Mouse (Mus musculus) kidney, embryonic 15.5 days (tissue): ENCODE results near the gene Gzmc. TPM values are rescaled to one million over a fixed set of nuclear protein-coding genes. Genes with fewer than 3 reads are reported as not detected.
"Not testable (repeated sequence)": the region's sequence is repeated elsewhere in the genome, so short reads cannot be mapped to it uniquely, and the experiment has no call there.

Experiments
- ATAC-seq: fragments of 200-750 bp; cut with Nextera tagmentation; replicated peaks from 2 replicates; pipeline ENCODE4 v1.8.0; 2017; ENCODE audit warnings: moderate TSS enrichment; ENCODE audit not compliant: low FRiP score
- H3K27ac ChIP-seq: fragments of 300-500 bp; sonication (generic); 2 replicates; pipeline ENCODE4 v1.5.1; 2015; ENCODE audit warnings: mild to moderate bottlenecking, inconsistent platforms
- H3K27me3 ChIP-seq: fragments of 300-500 bp; sonication (generic); 2 replicates; pipeline ENCODE4 v1.6.1; 2015; ENCODE audit warnings: inconsistent platforms
- H3K36me3 ChIP-seq: fragments of 300-500 bp; sonication (generic); 2 replicates; pipeline ENCODE4 v1.6.1; 2015; ENCODE audit warnings: inconsistent platforms
- H3K4me1 ChIP-seq: fragments of 300-500 bp; sonication (generic); 2 replicates; pipeline ENCODE4 v1.6.1; 2015; ENCODE audit warnings: inconsistent platforms
- H3K4me2 ChIP-seq: fragments of 300-500 bp; sonication (generic); 2 replicates; pipeline ENCODE4 v1.6.1; 2015; ENCODE audit warnings: moderate library complexity, mild to moderate bottlenecking, inconsistent platforms
- H3K4me3 ChIP-seq: fragments of 300-500 bp; sonication (generic); replicated peaks from 2 replicates; pipeline ENCODE4 v1.5.1; 2015; ENCODE audit warnings: mild to moderate bottlenecking, inconsistent platforms
- H3K9ac ChIP-seq: fragments of 300-500 bp; sonication (generic); 2 replicates; pipeline ENCODE4 v1.6.1; 2015; ENCODE audit warnings: mild to moderate bottlenecking, inconsistent platforms
- H3K9me3 ChIP-seq: fragments of 300-500 bp; sonication (generic); replicated peaks from 2 replicates; pipeline ENCODE4 v1.6.1; 2016; ENCODE audit warnings: inconsistent platforms
- WGBS: fragments of 180-500 bp; shearing (Covaris S2); methylation state at CpG from one replicate; pipeline ENCODE4 v1.1.7; 2015; ENCODE audit warnings: mixed read lengths; 5-methylcytosine and 5-hydroxymethylcytosine counted together
- polyA plus RNA-seq: library from polyadenylated mRNA; unstranded; fragments of >200 nt; fragmentation: Nextera tagmentation; extraction: Ambion mirVana; gene quantifications from 2 replicates; pipeline ENCODE4 v1.2.1, GENCODE M21; 2015

The Gzmc gene
- polyA plus RNA-seq = not detected in 2 replicates

- no peak for ATAC-seq
- no peaks in the 10 kb centered on the region for H3K36me3 ChIP-seq
- no peak within 1 kb of the TSS for H3K27ac ChIP-seq
- WGBS = 66% methylated on average over 2 of the region's 2 CpGs
- no peak within 1 kb of the TSS for H3K4me2 ChIP-seq
- H3K4me3 ChIP-seq = no peak within 1 kb of the TSS
- H3K27me3 ChIP-seq = no peaks in the 10 kb centered on the region
- H3K4me1 ChIP-seq = no peaks in the 10 kb centered on the region
- H3K9me3 ChIP-seq = no peaks in the 10 kb centered on the region
- no peak within 1 kb of the TSS for H3K9ac ChIP-seq
These were observed at the start of gene Gzmc for GRCm38 (mm10) chr14:56234556-56234955. TSS of gene Gzmc (minus strand) at chr14:56234656.

- WGBS = 90% methylated on average over 1 of the region's 1 CpGs
- Histone ChIP-seq H3K27ac (no peak overlapping the region), H3K36me3 (no peaks in the 10 kb centered on the region), H3K9ac (no peak overlapping the region), H3K4me2 (no peak overlapping the region), H3K9me3 (no peaks in the 10 kb centered on the region), H3K27me3 (no peaks in the 10 kb centered on the region), H3K4me1 (no peaks in the 10 kb centered on the region), H3K4me3 (no peak overlapping the region)
- ATAC-seq = no peak
These were observed 49.4 kb upstream of the Gzmc start for GRCm38 (mm10) chr14:56283816-56284215.

- Histone ChIP-seq H3K27ac (no peak overlapping the region), H3K4me3 (no peak overlapping the region), H3K36me3 (no peaks in the 10 kb centered on the region), H3K9ac (no peak overlapping the region), H3K9me3 (no peaks in the 10 kb centered on the region), H3K4me1 (no peaks in the 10 kb centered on the region), H3K4me2 (no peak overlapping the region), H3K27me3 (no peaks in the 10 kb centered on the region)
- ATAC-seq = no peak
- 56% methylated on average over 5 of the region's 5 CpGs for WGBS
These were observed 46.6 kb upstream of the Gzmc start for GRCm38 (mm10) chr14:56281090-56281489.

GRCm38 (mm10) chr14:56278691-56279090 is 44.2 kb upstream of the Gzmc start:
- H3K4me1 ChIP-seq, ATAC-seq: not testable (repeated sequence)
- 37% methylated on average over 7 of the region's 7 CpGs for WGBS

GRCm38 (mm10) chr14:56276096-56276495 is 41.6 kb upstream of the Gzmc start:
- H3K27ac ChIP-seq, H3K4me1 ChIP-seq, H3K4me2 ChIP-seq, H3K9me3 ChIP-seq, ATAC-seq, H3K36me3 ChIP-seq, H3K27me3 ChIP-seq, H3K9ac ChIP-seq, H3K4me3 ChIP-seq: not testable (repeated sequence)
- 82% methylated on average over 7 of the region's 7 CpGs for WGBS

More at GRCm38 (mm10) chr14:56278691-56279090, 44.2 kb upstream of the Gzmc start:
- H3K4me2 ChIP-seq, H3K4me3 ChIP-seq, H3K27me3 ChIP-seq, H3K27ac ChIP-seq, H3K9me3 ChIP-seq, H3K36me3 ChIP-seq, H3K9ac ChIP-seq: not testable (repeated sequence)

- Histone ChIP-seq H3K4me2 (no peak overlapping the region), H3K36me3 (no peaks in the 10 kb centered on the region), H3K9me3 (no peaks in the 10 kb centered on the region), H3K4me1 (no peaks in the 10 kb centered on the region), H3K27me3 (no peaks in the 10 kb centered on the region), H3K27ac (no peak overlapping the region), H3K4me3 (no peak overlapping the region), H3K9ac (no peak overlapping the region)
- no peak for ATAC-seq
- 92% methylated on average over 1 of the region's 1 CpGs for WGBS
These were observed 31.7 kb upstream of the Gzmc start for GRCm38 (mm10) chr14:56266109-56266508.

- H3K4me2 ChIP-seq = no peak within 1 kb of the TSS
- no peak within 1 kb of the TSS for H3K4me3 ChIP-seq
- H3K36me3 ChIP-seq = no peaks in the 10 kb centered on the region
- H3K27me3 ChIP-seq = no peaks in the 10 kb centered on the region
- no peak within 1 kb of the TSS for H3K27ac ChIP-seq
- no peak for ATAC-seq
- WGBS = 77% methylated on average over 5 of the region's 5 CpGs
- H3K9me3 ChIP-seq = no peaks in the 10 kb centered on the region
- H3K4me1 ChIP-seq = no peaks in the 10 kb centered on the region
- no peak within 1 kb of the TSS for H3K9ac ChIP-seq
These were observed 27.7 kb upstream of the Gzmc start, which contains the start of gene Gzmb for GRCm38 (mm10) chr14:56262153-56262552. TSS of gene Gzmb (minus strand) at chr14:56262260.

GRCm38 (mm10) chr14:56240409-56240808 is 6.0 kb upstream of the Gzmc start:
- no peaks in the 10 kb centered on the region for H3K4me1 ChIP-seq
- no peak overlapping the region for H3K27ac ChIP-seq
- H3K4me3 ChIP-seq = no peak overlapping the region
- H3K9me3 ChIP-seq = no peaks in the 10 kb centered on the region
- no peak overlapping the region for H3K4me2 ChIP-seq
- ATAC-seq = no peak
- no peak overlapping the region for H3K9ac ChIP-seq
- H3K27me3 ChIP-seq = no peaks in the 10 kb centered on the region
- H3K36me3 ChIP-seq = no peaks in the 10 kb centered on the region

- Histone ChIP-seq H3K36me3 (no peaks in the 10 kb centered on the region), H3K4me2 (no peak within 1 kb of the TSS), H3K4me3 (no peak within 1 kb of the TSS), H3K9ac (no peak within 1 kb of the TSS), H3K27me3 (no peaks in the 10 kb centered on the region), H3K9me3 (no peaks in the 10 kb centered on the region), H3K27ac (no peak within 1 kb of the TSS), H3K4me1 (no peaks in the 10 kb centered on the region)
- 91% methylated on average over 4 of the region's 4 CpGs for WGBS
- no peak for ATAC-seq
These were observed 23.1 kb downstream of the Gzmc start, which contains the start of gene Gzmf for GRCm38 (mm10) chr14:56211317-56211716. TSS of gene Gzmf (minus strand) at chr14:56211417.

- no peaks in the 10 kb centered on the region for H3K27me3 ChIP-seq
- H3K9me3 ChIP-seq = no peaks in the 10 kb centered on the region
- no peaks in the 10 kb centered on the region for H3K36me3 ChIP-seq
- WGBS = 81% methylated on average over 1 of the region's 1 CpGs
- no peak overlapping the region for H3K27ac ChIP-seq
- no peak overlapping the region for H3K4me2 ChIP-seq
- H3K4me1 ChIP-seq = no peaks in the 10 kb centered on the region
- H3K4me3 ChIP-seq = no peak overlapping the region
- H3K9ac ChIP-seq = no peak overlapping the region
- ATAC-seq = no peak
These were observed 28.8 kb downstream of the Gzmc start for GRCm38 (mm10) chr14:56205613-56206012.

- WGBS = 36% methylated on average over 5 of the region's 5 CpGs
- not testable (repeated sequence) for H3K27me3 ChIP-seq, H3K9ac ChIP-seq, H3K4me2 ChIP-seq, ATAC-seq, H3K4me3 ChIP-seq, H3K4me1 ChIP-seq, H3K36me3 ChIP-seq, H3K9me3 ChIP-seq, H3K27ac ChIP-seq
These were observed 29.4 kb downstream of the Gzmc start for GRCm38 (mm10) chr14:56205021-56205420.

- 14% methylated on average over 2 of the region's 2 CpGs for WGBS
- Histone ChIP-seq H3K4me3 (no peak overlapping the region), H3K36me3 (no peaks in the 10 kb centered on the region), H3K9ac (no peak overlapping the region), H3K27ac (no peak overlapping the region), H3K9me3 (no peaks in the 10 kb centered on the region), H3K4me1 (no peaks in the 10 kb centered on the region), H3K27me3 (no peaks in the 10 kb centered on the region), H3K4me2 (no peak overlapping the region)
- ATAC-seq = no peak
These were observed 30.5 kb downstream of the Gzmc start for GRCm38 (mm10) chr14:56203975-56204374.

- no peaks in the 10 kb centered on the region for H3K27me3 ChIP-seq
- ATAC-seq = no peak
- WGBS = 61% methylated on average over 6 of the region's 6 CpGs
- no peaks in the 10 kb centered on the region for H3K36me3 ChIP-seq
- no peak overlapping the region for H3K9ac ChIP-seq
- H3K4me3 ChIP-seq = no peak overlapping the region
- no peaks in the 10 kb centered on the region for H3K9me3 ChIP-seq
- no peaks in the 10 kb centered on the region for H3K4me1 ChIP-seq
- H3K27ac ChIP-seq = no peak overlapping the region
- H3K4me2 ChIP-seq = no peak overlapping the region
These were observed 47.5 kb downstream of the Gzmc start for GRCm38 (mm10) chr14:56186946-56187345.
